Mouse (Mus musculus) ES-Bruce4 (cell line): ENCODE data around the gene Cacna1d.

Source experiments
- CTCF ChIP-seq: IDR thresholded peaks from one replicate; pipeline ENCODE4 v1.8.1; 2011; ENCODE audit warnings: low read depth, low read length
- POLR2A ChIP-seq: IDR thresholded peaks from one replicate; pipeline ENCODE4 v1.8.1; 2011; ENCODE audit warnings: low read length; ENCODE audit not compliant: insufficient read depth

GRCm38 (mm10) chr14:30519323-30519722 is 28.1 kb upstream of the Cacna1d start:
- TF ChIP-seq POLR2A, result no peak
- TF ChIP-seq CTCF, result no peak
